Mouse (Mus musculus) layer of hippocampus, adult 9-11 months (tissue): ENCODE results near the gene Casp12.
"Not testable (repeated sequence)": the region's sequence is repeated elsewhere in the genome, so short reads cannot be mapped to it uniquely, and the experiment has no call there.

Source experiments
- DNase-seq: peaks from one replicate; pipeline ENCODE4 v3.0.0; 2022

The Casp12 gene

GRCm38 (mm10) chr9:5345291-5345898 lies at the start of gene Casp12:
TSS of gene Casp12 (plus strand) at chr9:5345430.
- DNase-seq, result no peak

DNA sequence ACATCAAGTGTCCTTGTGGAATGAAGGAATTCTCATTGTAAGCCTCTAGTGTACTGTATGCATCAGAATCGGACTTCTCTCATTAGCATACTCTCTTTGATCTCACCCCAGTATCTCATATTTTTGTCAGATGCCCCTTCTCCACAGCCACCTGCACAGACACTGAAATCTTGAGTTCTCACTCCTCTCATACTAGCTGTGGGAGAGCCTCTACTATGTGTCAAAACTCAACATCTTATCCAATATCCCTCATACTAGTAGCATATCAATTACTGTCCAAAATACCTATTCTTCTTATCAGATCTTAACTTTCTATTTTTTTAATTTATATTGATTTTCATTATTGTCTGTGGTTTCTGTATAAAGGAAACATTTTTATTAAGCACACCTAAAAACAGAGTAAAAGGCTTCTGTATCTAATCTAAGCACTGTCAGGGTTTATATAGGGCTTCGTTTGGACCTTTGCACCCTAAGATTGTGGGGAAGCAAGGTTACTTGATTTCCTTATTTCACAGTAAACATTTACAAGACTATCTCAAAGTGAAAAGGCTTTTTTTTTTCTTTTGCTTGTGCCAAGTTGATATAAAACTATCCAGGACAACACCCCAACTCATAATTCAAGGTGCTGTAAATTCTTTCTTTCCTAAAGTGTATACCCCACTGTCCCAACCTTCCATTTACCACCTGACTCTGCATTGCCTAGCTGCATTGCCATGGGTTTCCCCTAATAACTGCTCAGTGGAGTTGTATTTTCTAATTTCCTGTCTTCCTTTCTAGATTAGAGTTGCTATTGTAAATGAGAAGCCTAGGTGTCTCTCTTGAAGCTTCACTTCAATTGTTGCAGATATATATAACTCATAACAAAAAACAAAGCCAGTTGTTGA lies 48.6 kb upstream of the Casp12 start:
- DNase-seq, result no peak

DNA sequence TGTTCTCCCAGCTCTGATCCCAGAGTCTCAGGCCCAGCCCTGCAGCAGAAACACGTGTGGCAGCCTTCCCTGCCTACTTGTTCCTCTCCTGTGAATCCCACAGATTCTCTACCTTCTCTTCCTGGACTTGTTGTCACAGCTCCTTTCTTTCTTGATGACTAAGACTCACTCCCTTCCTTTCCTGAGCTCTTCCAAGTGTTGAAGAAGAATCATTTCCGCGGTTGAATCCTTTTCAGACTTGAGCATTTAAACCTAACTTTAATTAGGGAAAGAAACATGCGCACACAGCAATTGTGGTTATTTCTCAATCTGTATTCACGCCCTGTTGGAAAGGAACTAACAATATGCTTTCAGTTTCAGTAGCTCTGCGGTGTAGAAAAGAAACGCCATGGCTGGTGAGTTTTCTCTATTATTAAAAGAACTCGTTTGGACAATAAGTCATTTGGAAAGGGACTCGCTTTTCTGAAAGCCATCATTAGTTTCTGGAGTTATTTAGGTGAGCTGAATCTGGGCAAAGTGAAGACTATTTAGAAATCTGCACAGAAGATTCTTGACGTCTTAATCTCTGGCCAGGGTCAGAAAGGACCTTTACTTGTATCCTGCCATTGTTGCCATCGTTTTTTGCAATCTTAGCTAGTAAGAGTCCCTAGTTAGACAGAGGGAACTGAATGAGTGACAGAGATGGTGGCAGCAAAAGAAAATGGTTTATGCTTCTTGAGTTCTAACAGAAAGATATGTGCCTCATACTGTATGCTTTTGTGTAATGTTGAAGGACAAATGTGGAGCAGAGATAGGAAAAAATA lies 46.7 kb upstream of the Casp12 start, which contains the start of gene Casp1:
Gene Casp1 (plus strand): TSS at position 189 of the 803 bp plus-strand sequence.
- DNase-seq, result no peak

DNA sequence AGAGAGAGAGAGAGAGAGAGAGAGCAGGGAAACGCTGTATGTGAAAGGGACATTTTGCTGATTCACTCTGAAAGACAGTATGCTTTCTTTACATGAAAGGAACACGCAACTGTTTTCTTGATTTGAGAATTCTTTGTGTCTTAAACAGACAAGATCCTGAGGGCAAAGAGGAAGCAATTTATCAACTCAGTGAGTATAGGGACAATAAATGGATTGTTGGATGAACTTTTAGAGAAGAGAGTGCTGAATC lies 46.2 kb upstream of the Casp12 start:
- no peak for DNase-seq

DNA sequence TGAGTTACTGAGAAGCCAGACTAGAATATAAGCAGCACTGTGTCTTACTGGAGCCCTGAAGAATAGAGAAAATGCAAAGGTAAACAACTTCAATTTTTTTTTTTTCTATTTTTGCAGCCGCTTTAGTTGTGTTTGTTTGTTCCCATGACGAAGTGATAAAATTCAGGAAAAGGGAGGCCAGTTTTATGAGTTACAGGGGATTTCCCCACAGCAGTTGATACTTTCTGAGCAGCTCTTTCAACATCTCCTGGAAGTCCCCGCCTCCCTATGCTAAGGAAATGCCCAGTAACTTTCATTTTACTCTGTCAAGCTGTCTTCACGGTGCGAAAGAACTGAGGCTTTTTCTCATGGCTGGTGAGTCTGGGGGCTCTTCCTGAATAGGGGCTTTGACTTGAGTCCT lies 36.7 kb upstream of the Casp12 start, which contains the start of gene Casp4:
Gene Casp4 (plus strand): TSS at position 268 of the 400 bp plus-strand sequence.
- no peak for DNase-seq

GRCm38 (mm10) chr9:5310112-5310511 lies 35.1 kb upstream of the Casp12 start:
- no peak for DNase-seq

- DNase-seq, result no peak
These were observed 33.8 kb upstream of the Casp12 start for GRCm38 (mm10) chr9:5311435-5311834.

- DNase-seq, result no peak
These were observed 17.0 kb upstream of the Casp12 start for GRCm38 (mm10) chr9:5328204-5328603.

DNA sequence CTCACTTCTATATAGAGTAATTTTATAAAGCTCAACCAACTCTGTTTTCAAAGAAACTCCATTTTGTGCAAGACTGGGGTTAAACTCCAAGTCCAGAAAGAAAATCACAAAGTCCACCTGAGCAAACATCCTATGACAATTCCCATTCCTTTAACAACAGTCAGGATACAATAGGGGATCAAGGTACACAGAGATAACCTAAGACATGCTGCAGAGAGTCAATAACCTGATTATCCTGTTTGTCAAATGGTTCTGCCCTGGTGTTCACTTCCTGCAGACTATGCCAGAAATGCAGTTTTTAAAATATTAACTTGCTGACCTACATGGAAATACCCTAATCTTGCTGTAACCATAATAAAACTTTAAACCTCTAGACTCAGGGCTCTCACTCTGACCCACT lies 12.8 kb upstream of the Casp12 start:
- DNase-seq, result no peak

DNA sequence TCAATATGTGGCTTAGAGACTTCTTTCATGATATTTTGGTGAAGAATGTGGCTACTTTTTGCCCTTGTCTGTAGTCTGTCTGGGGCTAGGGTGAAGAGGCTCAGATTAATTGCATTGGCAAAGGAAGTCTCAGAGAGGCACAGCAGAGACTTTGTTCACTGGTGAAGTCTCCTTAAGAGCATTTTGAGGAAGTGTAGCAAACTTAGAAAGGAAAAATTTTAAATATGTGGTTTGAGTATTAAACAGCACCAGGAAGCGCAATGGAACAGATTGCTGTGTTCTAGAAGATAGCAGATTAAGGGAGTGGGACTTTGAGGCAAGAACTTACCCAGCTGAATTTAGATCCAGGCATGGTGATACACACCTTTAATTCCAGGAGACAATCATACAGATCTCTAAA lies 11.8 kb upstream of the Casp12 start:
- no peak for DNase-seq

DNA sequence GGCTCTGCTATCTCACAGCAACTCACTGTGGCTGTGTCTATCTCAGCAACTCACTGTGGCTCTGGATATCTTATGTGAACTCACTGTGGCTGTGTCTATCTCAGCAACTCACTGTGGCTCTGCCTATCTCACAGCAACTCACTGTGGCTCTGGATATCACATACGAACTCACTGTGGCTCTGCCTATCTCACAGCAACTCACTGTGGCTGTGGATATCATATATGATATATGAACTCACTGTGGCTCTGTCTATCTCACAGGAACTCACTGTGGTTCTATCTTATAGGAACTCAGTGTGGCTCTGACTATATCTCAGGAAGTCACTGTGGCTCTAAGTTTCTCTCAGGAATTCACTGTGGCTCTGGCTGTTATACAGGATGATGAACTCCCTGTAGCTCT lies 2.1 kb upstream of the Casp12 start:
- no peak for DNase-seq

- no peak for DNase-seq
These were observed 1.1 kb upstream of the Casp12 start for GRCm38 (mm10) chr9:5344090-5344489.

GRCm38 (mm10) chr9:5347381-5347780 lies 2.2 kb downstream of the Casp12 start:
- no peak for DNase-seq

DNA sequence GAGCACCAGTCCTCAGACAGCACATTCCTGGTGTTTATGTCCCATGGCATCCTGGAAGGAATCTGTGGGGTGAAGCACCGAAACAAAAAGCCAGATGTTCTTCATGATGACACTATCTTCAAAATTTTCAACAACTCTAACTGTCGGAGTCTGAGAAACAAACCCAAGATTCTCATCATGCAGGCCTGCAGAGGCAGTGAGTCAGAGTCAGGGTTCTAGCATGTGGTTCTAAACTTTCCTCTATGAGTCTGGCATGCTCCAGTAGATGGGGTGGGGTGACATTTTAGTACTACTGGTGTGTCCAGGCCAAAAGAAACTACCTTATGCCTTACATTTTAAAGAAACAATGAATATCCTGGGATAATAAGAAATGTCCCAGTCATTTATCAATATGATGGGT lies 8.4 kb downstream of the Casp12 start:
- DNase-seq, result no peak

- DNase-seq, result no peak
These were observed 11.6 kb downstream of the Casp12 start for GRCm38 (mm10) chr9:5356801-5357200.

DNA sequence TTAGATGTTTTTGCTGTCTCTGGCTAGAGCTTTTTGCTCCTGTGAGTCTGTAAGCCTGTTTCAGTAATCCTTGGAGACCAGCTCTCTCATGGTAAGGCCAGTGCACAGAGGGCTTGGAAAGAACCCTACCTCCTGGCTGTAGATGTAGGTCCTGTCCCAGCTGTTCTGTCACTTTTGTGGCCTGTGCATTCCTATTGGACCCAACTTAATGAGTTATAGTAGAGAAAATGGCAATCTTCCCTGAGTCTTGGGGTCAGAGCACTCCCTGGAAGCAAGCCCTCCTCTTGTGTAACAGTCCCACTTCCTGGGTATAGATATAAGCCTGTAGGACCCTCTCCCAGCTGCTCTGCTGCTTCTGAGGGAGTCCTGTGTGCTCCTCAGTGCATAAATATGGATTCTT lies 48.3 kb downstream of the Casp12 start:
- no peak for DNase-seq

GRCm38 (mm10) chr9:5395861-5396260 lies 50.6 kb downstream of the Casp12 start:
- DNase-seq, result not testable (repeated sequence)

- DNase-seq, result no peak
These were observed 65.8 kb downstream of the Casp12 start for GRCm38 (mm10) chr9:5410988-5411568.

DNA sequence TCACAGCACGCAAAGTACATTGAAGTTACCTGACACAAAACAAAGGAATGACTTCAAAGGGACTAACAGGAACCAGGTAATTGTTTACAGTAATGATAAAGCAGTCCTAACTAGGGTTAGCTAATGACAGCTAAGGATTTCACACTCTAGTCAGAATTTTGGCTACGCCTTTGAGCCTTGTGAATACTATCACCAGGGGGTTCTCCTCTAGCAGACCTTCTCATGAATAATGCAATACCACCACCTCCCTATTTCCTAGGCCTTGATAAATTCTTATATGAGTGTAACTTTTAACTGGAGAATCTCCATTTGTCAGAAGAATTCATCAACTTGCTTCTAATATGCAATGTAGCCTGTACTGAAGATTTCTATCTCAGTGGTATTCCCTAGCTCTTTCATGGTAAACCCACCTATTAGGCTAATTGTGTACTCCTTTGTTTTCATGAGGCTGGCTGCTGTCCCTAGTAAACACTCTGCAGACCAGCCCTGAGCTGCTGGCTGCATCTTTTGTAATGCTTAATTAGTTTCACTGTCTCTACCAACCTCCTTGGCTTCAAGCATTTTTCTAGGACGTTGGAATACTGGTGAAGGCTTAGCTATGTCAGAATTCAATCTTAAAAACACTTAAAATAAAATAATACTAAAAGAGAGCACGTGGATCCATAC lies 67.3 kb downstream of the Casp12 start:
- DNase-seq, result no peak

- DNase-seq, result no peak
These were observed 72.6 kb downstream of the Casp12 start for GRCm38 (mm10) chr9:5417871-5418270.
